Mouse (Mus musculus) effector memory CD4-positive, alpha-beta T cell, adult 7 months (primary cell): ENCODE data around the gene Olfr67. TPM values are rescaled to one million over a fixed set of nuclear protein-coding genes. Genes with fewer than 3 reads are reported as not detected.

ENCODE experiments used
- polyA plus RNA-seq: library from polyadenylated mRNA; unstranded; fragments of 100-300 nt; shearing (Covaris generic); gene quantifications from one replicate; pipeline ENCODE4 v1.2.1, GENCODE M21; 2017

Olfr67 gene
- not detected for polyA plus RNA-seq

DNA sequence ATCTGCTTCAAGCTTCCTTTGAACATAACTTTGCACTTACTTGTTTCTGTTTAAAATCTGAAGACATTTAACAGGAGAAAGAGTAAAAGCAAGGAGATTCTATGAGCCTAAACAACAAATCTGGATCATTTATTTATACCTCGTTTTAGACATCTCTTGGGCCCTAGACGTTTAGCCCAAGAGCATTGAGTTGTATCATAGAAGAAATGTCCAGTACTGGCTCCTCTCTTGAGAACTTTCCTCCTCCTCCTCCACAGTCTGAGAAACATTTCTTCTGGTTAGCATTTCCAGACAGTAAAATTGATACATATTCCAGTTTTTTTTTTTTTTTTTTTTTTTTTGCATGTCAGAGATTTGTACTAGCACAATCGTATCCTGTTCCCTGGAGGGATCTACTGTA is at the start of gene Olfr67:
TSS of gene Olfr67 (minus strand) at position 101 of the 400 bp plus-strand sequence.

DNA sequence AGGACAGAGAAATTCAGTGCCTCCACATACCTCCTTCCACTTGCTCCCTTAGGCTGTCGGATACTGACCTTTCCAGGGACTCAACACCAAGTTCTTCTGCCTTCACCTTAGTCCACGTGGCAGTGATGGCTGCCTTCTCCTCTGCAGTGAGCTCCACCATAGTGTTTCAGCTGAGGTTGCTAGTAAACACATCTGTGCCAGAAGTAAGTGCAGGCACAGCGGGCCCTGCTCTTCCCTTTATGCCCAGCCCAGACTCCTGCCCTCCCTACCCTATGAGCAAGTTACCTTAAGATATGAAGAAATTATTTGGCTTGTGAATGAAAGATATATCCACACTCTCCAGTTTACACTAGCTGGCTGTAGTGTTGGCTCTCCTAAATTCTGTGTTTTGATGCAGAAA is 48.6 kb upstream of the Olfr67 start, which contains the start of gene Hbb-bh2:
TSS of gene Hbb-bh2 (minus strand) at position 253 of the 400 bp plus-strand sequence.

DNA sequence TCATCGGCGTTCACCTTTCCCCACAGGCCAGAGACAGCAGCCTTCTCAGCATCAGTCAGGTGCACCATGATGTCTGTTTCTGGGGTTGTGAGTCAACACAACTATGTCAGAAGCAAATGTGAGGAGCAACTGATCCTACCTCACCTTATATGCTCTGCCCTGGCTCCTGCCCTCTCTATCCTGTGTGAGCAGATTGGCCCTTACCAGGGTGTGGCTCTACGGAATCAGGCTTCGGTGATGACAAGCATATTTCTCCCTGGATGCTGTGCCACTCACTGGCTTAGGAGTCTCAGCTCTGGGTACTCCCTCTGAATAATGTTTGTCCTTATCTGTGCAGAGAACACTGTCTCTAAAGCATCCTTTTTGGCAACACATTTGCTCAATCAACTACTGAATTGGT is 36.2 kb upstream of the Olfr67 start, which contains the start of gene Hbb-bs:
TSS of gene Hbb-bs (minus strand) at position 289 of the 400 bp plus-strand sequence.

DNA sequence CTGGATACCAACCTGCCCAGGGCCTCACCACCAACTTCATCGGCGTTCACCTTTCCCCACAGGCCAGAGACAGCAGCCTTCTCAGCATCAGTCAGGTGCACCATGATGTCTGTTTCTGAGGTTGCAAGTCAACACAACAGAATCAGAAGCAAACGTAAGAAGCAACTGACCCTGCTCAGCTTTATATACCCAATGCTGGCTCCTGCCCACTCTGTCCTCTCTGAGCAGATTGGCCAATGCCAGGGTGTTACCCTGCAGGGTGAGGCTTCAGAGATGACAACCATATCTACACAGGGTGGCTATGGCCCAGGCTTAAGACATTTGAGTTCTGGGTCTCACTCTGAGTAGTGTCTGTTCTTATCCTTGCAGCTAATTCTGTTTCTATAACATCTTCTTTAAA is 22.1 kb upstream of the Olfr67 start, which contains the start of gene Hbb-bt:
TSS of gene Hbb-bt (minus strand) at position 231 of the 400 bp plus-strand sequence.

DNA sequence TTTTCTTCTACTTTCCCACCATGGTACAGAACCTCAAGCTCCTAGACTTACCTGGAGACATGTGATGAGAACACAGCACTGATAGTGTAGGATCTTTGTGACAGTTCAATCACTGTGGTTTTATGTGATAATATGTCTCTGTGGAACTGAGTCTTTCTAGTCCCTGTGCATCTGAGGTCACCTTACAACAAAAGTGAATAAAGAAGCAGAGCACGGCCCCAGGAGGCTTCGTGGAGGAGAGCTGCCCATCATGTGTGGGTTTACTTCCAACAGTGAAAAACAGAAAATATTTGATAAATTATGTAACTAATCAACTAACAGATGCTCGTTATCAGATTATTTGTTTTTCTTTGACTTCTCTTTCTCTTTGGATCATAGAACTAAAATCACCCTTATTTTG is 12.0 kb downstream of the Olfr67 start, which contains the start of gene Olfr68:
TSS of gene Olfr68 (minus strand) at position 101 of the 400 bp plus-strand sequence.

DNA sequence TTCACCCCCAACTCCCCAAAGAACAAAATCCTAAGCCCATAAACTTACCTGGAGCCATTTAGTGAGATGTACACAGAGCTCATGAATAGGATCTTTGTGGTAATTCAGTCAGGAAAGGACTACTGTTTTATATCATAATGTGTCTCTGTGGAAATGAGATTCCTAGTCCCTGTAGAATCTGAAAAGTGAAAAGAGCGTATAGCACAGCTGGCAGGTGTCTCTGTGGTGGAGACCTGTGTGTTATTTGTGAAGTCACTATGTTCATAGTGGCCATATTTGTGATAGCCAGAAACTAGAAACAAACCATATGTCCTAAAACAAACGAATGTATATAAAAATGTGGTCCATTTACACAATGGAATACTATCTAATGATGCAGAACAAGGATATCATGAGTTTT is 20.1 kb downstream of the Olfr67 start, which contains the start of gene Olfr69:
TSS of gene Olfr69 (minus strand) at position 101 of the 400 bp plus-strand sequence.

DNA sequence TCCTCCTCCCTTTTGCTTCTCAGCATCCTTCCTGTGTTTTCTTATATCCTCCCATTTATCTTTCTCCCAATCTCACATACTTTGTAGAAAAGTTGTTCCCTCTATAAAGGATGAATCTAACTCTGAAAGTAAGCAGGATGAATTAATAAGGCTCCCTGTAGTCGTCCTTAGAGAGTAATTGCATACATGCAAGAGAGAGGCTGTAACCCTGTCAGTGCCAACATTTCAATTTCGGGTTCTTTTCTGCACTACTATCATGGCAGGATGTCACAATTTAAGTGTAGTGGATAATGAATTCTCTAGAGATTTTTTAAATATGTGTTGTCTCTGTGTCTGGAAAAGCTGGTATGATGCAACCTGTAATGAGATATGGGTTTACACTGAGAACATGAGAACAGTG is 34.4 kb downstream of the Olfr67 start, which contains the start of gene Olfr630:
TSS of gene Olfr630 (minus strand) at position 101 of the 400 bp plus-strand sequence.

DNA sequence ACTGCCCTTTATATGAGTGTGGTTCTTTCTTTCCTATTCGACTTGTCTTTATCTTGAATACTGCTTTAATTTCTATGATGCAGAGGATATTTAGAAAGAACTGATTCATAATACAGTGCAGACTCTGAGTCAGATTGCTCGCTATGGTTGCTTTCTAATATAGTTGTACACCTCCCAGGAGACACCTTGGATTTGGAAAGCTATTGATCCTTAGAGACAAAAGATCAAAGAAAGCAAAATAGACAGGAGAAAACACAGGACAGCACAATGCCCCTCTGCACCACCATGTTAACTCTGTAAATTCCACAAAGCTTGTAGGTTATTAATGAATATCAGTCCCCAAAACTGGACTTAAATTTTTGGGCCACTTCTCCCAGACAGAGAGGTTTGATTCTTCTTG is 46.8 kb downstream of the Olfr67 start, which contains the start of gene Olfr629:
TSS of gene Olfr629 (minus strand) at position 101 of the 400 bp plus-strand sequence.

Other genes with a start within 250 kb of the Olfr67 start
- not detected for gene Olfr612, start 249.1 kb downstream of the Olfr67 start, polyA plus RNA-seq
- not detected for gene Olfr613, start 243.7 kb downstream of the Olfr67 start, polyA plus RNA-seq
- gene Olfr615, start 235.7 kb downstream of the Olfr67 start, polyA plus RNA-seq, result 0.23 TPM
- not detected for gene Olfr616, start 222.7 kb downstream of the Olfr67 start, polyA plus RNA-seq
- not detected for gene Olfr617, start 218.8 kb downstream of the Olfr67 start, polyA plus RNA-seq
- gene Olfr618, start 201.7 kb downstream of the Olfr67 start, polyA plus RNA-seq, result not detected
- gene Olfr619, start 191.2 kb downstream of the Olfr67 start, polyA plus RNA-seq, result not detected
- gene Olfr620, start 179.3 kb downstream of the Olfr67 start, polyA plus RNA-seq, result 0.45 TPM
- not detected for gene Olfr622, start 149.1 kb downstream of the Olfr67 start, polyA plus RNA-seq
- not detected for gene Olfr623, start 128.1 kb downstream of the Olfr67 start, polyA plus RNA-seq
- not detected for gene Olfr624, start 120.6 kb downstream of the Olfr67 start, polyA plus RNA-seq
- not detected for gene Olfr625-ps1, start 109.1 kb downstream of the Olfr67 start, polyA plus RNA-seq
- gene Olfr243, start 77.2 kb downstream of the Olfr67 start, polyA plus RNA-seq, result 0.07 TPM
- not detected for gene Olfr628, start 61.4 kb downstream of the Olfr67 start, polyA plus RNA-seq
- gene Olfr629, start 46.9 kb downstream of the Olfr67 start, polyA plus RNA-seq, result not detected
- not detected for gene Olfr630, start 34.5 kb downstream of the Olfr67 start, polyA plus RNA-seq
- gene Olfr69, start 20.2 kb downstream of the Olfr67 start, polyA plus RNA-seq, result not detected
- gene Olfr68, start 12.1 kb downstream of the Olfr67 start, polyA plus RNA-seq, result not detected
- not detected for gene Hbb-bt, start 22.2 kb upstream of the Olfr67 start, polyA plus RNA-seq
- 4.4 TPM for gene Hbb-bs, start 36.3 kb upstream of the Olfr67 start, polyA plus RNA-seq
- gene Hbb-bh2, start 48.7 kb upstream of the Olfr67 start, polyA plus RNA-seq, result not detected
- gene Hbb-bh1, start 51.3 kb upstream of the Olfr67 start, polyA plus RNA-seq, result 0.65 TPM
- gene Hbb-y, start 61.4 kb upstream of the Olfr67 start, polyA plus RNA-seq, result not detected
- not detected for gene Olfr66, start 94.4 kb upstream of the Olfr67 start, polyA plus RNA-seq
- gene Olfr64, start 102.7 kb upstream of the Olfr67 start, polyA plus RNA-seq, result not detected
- gene Olfr65, start 111.7 kb upstream of the Olfr67 start, polyA plus RNA-seq, result not detected
- gene Olfr631, start 137.0 kb upstream of the Olfr67 start, polyA plus RNA-seq, result not detected
- 0.43 TPM for gene Olfr632, start 142.5 kb upstream of the Olfr67 start, polyA plus RNA-seq
- gene Olfr633, start 152.6 kb upstream of the Olfr67 start, polyA plus RNA-seq, result not detected
- 0.09 TPM for gene Olfr635, start 179.3 kb upstream of the Olfr67 start, polyA plus RNA-seq
- not detected for gene Olfr638, start 206.9 kb upstream of the Olfr67 start, polyA plus RNA-seq
- gene Olfr639, start 225.5 kb upstream of the Olfr67 start, polyA plus RNA-seq, result not detected
- gene Olfr640, start 233.8 kb upstream of the Olfr67 start, polyA plus RNA-seq, result not detected
- gene Olfr641, start 243.6 kb upstream of the Olfr67 start, polyA plus RNA-seq, result not detected